Mouse (Mus musculus): Measurements from ENCODE around the gene Gm20388. TPM values are rescaled to one million over a fixed set of nuclear protein-coding genes. Genes with fewer than 3 reads are reported as not detected.

Gene Gm20388
- polyA plus RNA-seq, 1 experiment = 28.1 TPM

DNA sequence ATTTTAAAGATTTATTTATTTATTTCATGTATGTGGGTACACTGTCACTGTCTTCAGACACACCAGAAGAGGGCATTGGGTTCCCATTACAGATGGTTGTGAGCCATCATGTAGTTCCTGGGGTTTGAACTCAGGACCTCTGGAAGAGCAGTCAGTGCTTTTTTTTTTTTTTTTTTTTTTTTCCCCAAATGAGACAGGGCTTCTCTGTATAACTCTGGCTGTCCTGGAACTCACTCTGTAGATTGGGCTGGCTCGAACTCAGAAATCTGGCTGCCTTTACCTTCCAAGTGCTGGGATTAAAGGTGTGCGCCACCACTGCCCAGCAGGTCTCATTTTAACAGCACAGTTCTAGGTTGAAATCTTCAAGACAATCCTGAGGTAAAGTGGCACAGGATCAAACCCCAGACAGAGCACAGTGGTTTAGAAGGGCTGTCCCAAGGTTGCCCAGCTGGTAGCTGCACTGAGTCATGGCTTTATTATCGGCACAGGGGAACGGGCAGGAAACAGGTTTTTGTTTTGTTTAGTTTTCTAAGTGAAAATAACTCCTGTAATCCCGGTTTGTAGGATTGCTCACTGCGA lies 2038.7 kb downstream of the Gm20388 start, which contains the start of gene Banp:
Gene Banp (plus strand): TSS at position 529 of the 579 bp plus-strand sequence.
- TF ChIP-seq CTCF (IDR thresholded peaks at IDR 0.05; ENCODE audit: low read depth, low read length) (no peak), EP300 (IDR thresholded peaks at IDR 0.05; ENCODE audit: insufficient read depth, low read depth, low read length) (no peak), POLR2A (IDR thresholded peaks at IDR 0.05; ENCODE audit: insufficient read depth, low read length) (no peak)
- peak within 1 kb of the TSS; percentile 60 for H3K27ac ChIP-seq (ENCODE audit: insufficient read depth, low read length)
- H3K9ac ChIP-seq (ENCODE audit: low read depth, poor library complexity, severe bottlenecking) = peak within 1 kb of the TSS; percentile 98
- H3K36me3 ChIP-seq (ENCODE audit: control insufficient read depth, insufficient read depth, low read length, poor library complexity, severe bottlenecking) = peaks cover 10% of the 10 kb centered on the region
- H3K27me3 ChIP-seq (ENCODE audit: control insufficient read depth, insufficient read depth, low read length, poor library complexity, severe bottlenecking) = no peaks in the 10 kb centered on the region
- peaks cover 9% of the 10 kb centered on the region for H3K4me1 ChIP-seq (ENCODE audit: control insufficient read depth, insufficient read depth, low read length)
- peak within 1 kb of the TSS; percentile 91 for H3K4me3 ChIP-seq (ENCODE audit: low read depth, low read length)
- no peaks in the 10 kb centered on the region for H3K9me3 ChIP-seq (replicated peaks; ENCODE audit: control insufficient read depth, insufficient read depth, low read length, poor library complexity, severe bottlenecking)

DNA sequence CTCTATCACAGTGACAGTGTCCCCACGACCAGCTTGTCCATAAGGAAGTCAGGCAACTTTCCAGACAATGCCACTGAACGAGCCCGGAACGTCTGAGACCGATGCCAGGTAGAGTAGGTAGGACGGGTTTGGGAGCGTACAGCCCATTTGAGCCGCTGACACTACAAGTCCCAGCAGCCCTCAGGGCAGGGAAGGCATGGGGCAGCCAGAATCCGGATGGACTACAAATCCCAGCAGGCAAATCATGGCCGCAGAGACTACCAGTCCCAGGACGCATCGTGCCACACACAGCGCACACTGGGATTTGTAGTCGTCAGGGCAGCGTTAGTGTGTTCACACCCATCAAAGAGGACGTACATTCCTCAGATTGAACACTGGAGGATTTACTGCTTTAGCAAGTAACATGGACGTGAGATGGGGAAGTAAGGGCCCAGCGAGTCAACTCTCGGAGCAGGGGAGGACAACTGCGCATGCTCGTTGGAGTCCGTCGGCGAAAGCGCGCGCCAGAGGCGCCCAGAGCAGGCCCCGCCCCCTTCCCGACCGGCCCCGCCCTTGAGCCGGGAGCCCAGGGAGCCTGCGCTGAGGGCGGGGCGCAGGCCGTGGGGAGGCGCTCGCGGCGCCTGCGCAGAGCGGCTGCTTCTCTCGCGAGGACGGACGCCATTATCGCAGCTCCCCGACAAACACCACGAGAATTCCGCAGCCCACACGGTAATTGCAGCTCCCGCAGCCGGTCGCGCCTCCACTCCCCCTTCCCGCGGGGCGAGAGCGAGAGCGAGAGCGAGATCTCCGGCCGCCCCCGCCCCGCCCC lies 2039.5 kb downstream of the Gm20388 start:
- no peaks in the 10 kb centered on the region for H3K9me3 ChIP-seq (replicated peaks; ENCODE audit: control insufficient read depth, insufficient read depth, low read length, poor library complexity, severe bottlenecking)
- no peak for TF ChIP-seq POLR2A (IDR thresholded peaks at IDR 0.05; ENCODE audit: insufficient read depth, low read length)
- peak; percentile 76; the same call in 1 of the 2 replicates for TF ChIP-seq EP300 (IDR thresholded peaks at IDR 0.05; ENCODE audit: insufficient read depth, low read depth, low read length)
- TF ChIP-seq CTCF (IDR thresholded peaks at IDR 0.05; ENCODE audit: low read depth, low read length) = no peak
- peaks cover 9% of the 10 kb centered on the region for H3K4me1 ChIP-seq (ENCODE audit: control insufficient read depth, insufficient read depth, low read length)
- H3K27me3 ChIP-seq (ENCODE audit: control insufficient read depth, insufficient read depth, low read length, poor library complexity, severe bottlenecking) = no peaks in the 10 kb centered on the region
- H3K36me3 ChIP-seq (ENCODE audit: control insufficient read depth, insufficient read depth, low read length, poor library complexity, severe bottlenecking) = peaks cover 18% of the 10 kb centered on the region
- peak overlapping the region; percentile 60 for H3K27ac ChIP-seq (ENCODE audit: insufficient read depth, low read length)
- peak overlapping the region; percentile 91 for H3K4me3 ChIP-seq (ENCODE audit: low read depth, low read length)
- H3K9ac ChIP-seq (ENCODE audit: low read depth, poor library complexity, severe bottlenecking) = peak overlapping the region; percentile 98

DNA sequence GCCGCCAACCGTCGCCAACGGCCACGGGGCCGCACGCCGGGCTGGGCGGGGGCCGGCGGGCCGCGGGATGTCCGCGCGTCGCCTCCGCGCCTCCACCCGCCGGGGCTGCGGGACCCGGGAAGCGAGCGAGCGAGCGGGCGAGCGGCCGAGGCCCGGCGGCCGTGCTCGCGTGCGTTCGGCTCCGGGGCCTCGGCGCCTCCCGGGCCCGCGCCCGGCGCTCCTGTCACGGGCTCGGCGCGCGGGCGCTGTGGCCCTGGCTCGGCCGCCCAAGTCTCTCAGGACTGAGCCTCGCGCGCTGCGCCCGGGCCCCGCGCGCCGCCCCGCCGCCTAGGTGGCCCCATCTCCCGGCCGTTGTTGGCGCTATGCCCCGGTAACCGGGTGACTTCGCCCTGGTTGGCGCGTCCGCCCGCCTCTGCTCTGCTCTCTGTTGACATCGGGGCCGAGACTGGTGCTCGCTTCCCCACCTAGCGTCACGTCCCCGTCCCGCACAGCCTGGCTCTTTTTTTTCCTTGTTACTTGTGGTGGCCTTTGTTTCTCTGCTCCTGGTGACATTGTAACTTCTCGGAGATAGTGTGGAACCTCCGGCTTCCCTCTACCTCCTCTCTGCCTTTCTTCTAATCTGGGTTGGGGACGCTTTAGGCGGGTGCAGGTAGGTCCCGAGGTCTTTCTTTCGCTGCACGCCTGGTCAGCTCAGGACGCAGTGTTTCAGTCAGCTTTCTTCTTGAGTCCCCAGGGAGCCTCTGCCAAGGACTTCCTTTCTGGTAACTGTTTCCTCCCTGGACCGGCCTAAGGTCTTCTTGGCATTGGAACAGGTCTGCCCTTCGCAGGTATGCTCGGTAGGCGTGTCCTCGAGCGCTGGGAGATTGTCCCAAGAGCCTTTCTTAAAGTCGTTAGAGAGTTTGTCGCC lies 2040.4 kb downstream of the Gm20388 start:
- H3K4me1 ChIP-seq (ENCODE audit: control insufficient read depth, insufficient read depth, low read length) = peaks cover 9% of the 10 kb centered on the region
- no peaks in the 10 kb centered on the region for H3K27me3 ChIP-seq (ENCODE audit: control insufficient read depth, insufficient read depth, low read length, poor library complexity, severe bottlenecking)
- peak overlapping the region; percentile 91 for H3K4me3 ChIP-seq (ENCODE audit: low read depth, low read length)
- H3K27ac ChIP-seq (ENCODE audit: insufficient read depth, low read length) = peak overlapping the region; percentile 53
- H3K9me3 ChIP-seq (replicated peaks; ENCODE audit: control insufficient read depth, insufficient read depth, low read length, poor library complexity, severe bottlenecking) = no peaks in the 10 kb centered on the region
- peak overlapping the region; percentile 98 for H3K9ac ChIP-seq (ENCODE audit: low read depth, poor library complexity, severe bottlenecking)
- peaks cover 25% of the 10 kb centered on the region for H3K36me3 ChIP-seq (ENCODE audit: control insufficient read depth, insufficient read depth, low read length, poor library complexity, severe bottlenecking)
- no peak for TF ChIP-seq EP300 (IDR thresholded peaks at IDR 0.05; ENCODE audit: insufficient read depth, low read depth, low read length)
- no peak for TF ChIP-seq POLR2A (IDR thresholded peaks at IDR 0.05; ENCODE audit: insufficient read depth, low read length)
- TF ChIP-seq CTCF (IDR thresholded peaks at IDR 0.05; ENCODE audit: low read depth, low read length) = no peak

DNA sequence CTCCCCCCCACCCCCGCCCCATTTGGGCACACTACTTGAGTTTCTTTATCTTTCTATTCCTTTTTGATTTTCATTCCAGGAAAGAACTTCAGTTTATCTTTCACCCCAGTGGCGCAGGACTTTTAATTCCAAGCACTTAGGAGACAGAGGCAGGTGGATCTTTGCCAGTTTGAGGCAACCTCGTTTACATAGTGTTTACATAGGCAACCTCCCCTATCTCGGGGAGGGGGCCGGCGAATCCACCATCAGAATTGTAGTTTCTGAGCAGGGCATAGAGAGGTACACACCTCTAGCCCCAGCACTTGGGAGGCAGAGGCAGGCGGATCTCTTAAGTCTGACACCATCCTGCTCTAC lies 2041.0 kb downstream of the Gm20388 start:
- H3K9me3 ChIP-seq (replicated peaks; ENCODE audit: control insufficient read depth, insufficient read depth, low read length, poor library complexity, severe bottlenecking) = no peaks in the 10 kb centered on the region
- H3K9ac ChIP-seq (ENCODE audit: low read depth, poor library complexity, severe bottlenecking) = peak overlapping the region; percentile 98
- H3K4me3 ChIP-seq (ENCODE audit: low read depth, low read length) = peak overlapping the region; percentile 91
- peaks cover 9% of the 10 kb centered on the region for H3K4me1 ChIP-seq (ENCODE audit: control insufficient read depth, insufficient read depth, low read length)
- no peak for TF ChIP-seq EP300 (IDR thresholded peaks at IDR 0.05; ENCODE audit: insufficient read depth, low read depth, low read length)
- no peak for TF ChIP-seq CTCF (IDR thresholded peaks at IDR 0.05; ENCODE audit: low read depth, low read length)
- TF ChIP-seq POLR2A (IDR thresholded peaks at IDR 0.05; ENCODE audit: insufficient read depth, low read length) = no peak
- H3K27me3 ChIP-seq (ENCODE audit: control insufficient read depth, insufficient read depth, low read length, poor library complexity, severe bottlenecking) = no peaks in the 10 kb centered on the region
- no peak overlapping the region for H3K27ac ChIP-seq (ENCODE audit: insufficient read depth, low read length)
- H3K36me3 ChIP-seq (ENCODE audit: control insufficient read depth, insufficient read depth, low read length, poor library complexity, severe bottlenecking) = peaks cover 25% of the 10 kb centered on the region

DNA sequence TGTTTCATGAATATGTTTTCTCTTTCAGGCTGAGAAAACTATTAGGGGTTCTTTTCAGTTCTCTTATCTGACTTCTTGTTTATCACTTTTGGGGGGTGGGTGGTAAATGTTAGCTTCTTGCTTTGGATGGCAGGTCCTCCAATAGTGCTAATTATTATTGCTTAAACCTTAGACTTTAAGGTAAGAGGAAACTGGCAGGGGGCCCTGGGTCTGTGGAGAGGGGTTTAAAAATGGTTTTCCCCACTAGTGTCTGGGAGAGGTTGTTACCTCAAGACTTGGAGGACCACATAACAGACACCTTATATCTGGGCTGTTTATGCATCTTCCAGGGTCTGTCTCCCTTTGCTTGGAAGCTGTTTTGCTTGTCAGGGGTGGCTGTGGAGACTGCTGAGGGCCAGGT lies 2041.5 kb downstream of the Gm20388 start:
- Histone ChIP-seq H3K27me3 (ENCODE audit: control insufficient read depth, insufficient read depth, low read length, poor library complexity, severe bottlenecking) (no peaks in the 10 kb centered on the region), H3K4me1 (ENCODE audit: control insufficient read depth, insufficient read depth, low read length) (peaks cover 7% of the 10 kb centered on the region), H3K9ac (ENCODE audit: low read depth, poor library complexity, severe bottlenecking) (peak overlapping the region; percentile 98; the same call in 1 of the 2 replicates), H3K9me3 (replicated peaks; ENCODE audit: control insufficient read depth, insufficient read depth, low read length, poor library complexity, severe bottlenecking) (no peaks in the 10 kb centered on the region), H3K4me3 (ENCODE audit: low read depth, low read length) (no peak overlapping the region), H3K36me3 (ENCODE audit: control insufficient read depth, insufficient read depth, low read length, poor library complexity, severe bottlenecking) (peaks cover 25% of the 10 kb centered on the region), H3K27ac (ENCODE audit: insufficient read depth, low read length) (no peak overlapping the region)
- TF ChIP-seq EP300 (IDR thresholded peaks at IDR 0.05; ENCODE audit: insufficient read depth, low read depth, low read length) (no peak), POLR2A (IDR thresholded peaks at IDR 0.05; ENCODE audit: insufficient read depth, low read length) (no peak)

Measured in ES-Bruce4 (cell line).